Mouse (Mus musculus) spleen, postnatal 10 days (tissue): ENCODE results near the gene Taok1.

ENCODE experiments used
- DNase-seq, 2 experiments: peaks; one replicate each; pipeline ENCODE4 v3.0.0; 2021 to 2022; ENCODE audit warnings: low spot score in 2 of 2

The Taok1 gene

DNA sequence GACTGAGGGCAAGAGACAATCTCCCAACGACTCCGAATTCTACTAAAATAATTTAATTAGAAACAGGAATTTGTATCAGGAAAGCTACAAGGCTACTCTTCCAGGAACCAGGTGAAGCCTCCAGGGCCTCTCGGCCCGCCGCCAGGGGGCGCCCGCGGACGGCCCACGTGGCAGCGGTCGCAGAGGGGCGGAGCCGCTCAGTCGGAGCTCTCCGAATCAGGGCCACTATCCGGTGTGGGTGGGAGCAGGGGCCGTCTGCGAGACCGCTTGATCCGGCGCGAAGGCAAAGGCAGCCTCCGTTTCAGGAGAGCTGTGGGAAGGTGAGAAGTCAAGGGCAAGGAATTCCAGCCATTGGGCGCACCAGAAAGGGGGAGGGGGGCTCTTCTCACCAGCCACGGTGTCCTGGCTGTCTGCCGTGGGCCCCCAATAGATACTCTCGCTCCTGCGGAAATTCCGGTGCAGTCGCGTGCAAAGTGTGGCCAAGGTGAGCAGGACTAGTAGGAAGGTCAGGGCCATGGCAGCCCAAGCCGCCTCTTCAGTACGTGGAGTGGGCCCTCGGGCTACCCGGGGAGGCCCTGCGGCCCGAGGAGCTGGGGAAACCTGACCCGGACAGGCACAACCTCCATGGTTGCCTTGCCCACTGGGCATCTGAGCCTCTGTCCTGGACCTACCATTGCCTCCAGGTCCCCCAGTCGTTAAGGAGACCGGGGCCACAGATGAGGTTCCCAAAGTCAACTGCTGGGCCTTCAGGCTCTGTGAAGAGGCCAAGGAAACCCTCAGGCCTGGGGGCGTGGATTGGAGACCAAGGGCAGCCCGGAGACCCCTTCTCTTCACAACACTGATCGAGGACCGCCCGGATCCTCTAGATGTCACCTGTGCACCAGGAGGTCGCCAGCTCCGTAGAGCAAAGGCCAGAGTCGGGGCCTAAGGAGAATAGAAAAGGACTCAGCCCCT lies 99.3 kb downstream of the Taok1 start:
- DNase-seq: peak; percentile 82 to 90

DNA sequence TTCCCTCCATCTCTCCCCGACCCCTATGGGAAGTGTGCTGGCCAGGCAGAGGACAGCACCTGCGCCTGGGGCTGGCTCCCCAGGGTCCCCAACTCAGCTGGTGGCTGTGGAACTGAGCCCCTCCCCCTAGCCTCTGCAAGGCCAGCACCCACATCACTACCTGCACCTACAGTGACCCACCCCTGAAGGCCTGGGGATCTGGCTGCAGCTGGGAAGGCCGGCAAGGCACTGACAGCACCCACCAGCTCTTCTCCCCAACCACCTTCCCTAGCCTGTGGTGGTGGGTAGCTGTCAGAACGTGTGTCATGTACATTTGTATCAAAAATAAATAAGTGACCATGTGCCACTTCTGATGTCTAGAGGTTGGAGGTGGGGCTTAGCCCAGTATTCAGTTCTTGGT lies 100.2 kb downstream of the Taok1 start:
- no peak for DNase-seq

DNA sequence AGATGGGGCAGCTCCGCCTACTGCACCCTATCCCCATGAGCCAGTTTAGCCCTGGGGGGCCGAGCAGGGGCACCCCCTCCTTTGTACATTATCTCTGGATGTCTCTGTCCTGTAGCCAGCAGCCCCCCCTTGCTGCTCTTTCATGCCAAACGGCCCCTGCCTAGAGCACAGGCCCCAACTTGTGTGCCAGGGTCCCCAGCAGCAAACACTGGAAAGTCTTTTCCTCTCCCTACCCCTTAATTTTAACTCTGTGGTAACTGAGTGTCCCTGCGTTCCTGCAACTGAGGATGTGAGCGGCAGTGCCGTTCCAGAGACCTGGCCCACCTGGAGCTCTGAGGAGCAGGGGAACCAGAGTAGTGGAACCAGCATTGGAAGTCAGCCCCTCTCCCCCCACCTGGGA lies 100.7 kb downstream of the Taok1 start:
- DNase-seq: no peak

DNA sequence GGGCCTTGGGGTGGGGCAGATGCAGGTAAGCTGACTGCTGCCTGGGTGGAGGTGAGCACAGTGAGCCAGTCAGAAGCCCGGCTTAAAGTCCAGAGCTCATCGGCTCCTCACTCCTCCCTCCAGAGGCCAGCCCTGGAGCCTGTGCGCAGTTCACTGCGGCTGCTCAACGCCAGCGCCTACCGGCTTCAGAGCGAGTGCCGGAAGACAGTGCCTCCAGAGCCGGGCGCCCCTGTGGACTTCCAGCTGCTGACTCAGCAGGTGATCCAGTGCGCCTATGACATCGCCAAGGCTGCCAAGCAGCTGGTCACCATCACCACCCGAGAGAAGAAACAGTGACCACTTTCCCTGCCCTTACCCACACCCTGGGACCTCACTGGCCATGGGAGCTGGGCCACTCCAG lies 101.3 kb downstream of the Taok1 start:
- no peak for DNase-seq

DNA sequence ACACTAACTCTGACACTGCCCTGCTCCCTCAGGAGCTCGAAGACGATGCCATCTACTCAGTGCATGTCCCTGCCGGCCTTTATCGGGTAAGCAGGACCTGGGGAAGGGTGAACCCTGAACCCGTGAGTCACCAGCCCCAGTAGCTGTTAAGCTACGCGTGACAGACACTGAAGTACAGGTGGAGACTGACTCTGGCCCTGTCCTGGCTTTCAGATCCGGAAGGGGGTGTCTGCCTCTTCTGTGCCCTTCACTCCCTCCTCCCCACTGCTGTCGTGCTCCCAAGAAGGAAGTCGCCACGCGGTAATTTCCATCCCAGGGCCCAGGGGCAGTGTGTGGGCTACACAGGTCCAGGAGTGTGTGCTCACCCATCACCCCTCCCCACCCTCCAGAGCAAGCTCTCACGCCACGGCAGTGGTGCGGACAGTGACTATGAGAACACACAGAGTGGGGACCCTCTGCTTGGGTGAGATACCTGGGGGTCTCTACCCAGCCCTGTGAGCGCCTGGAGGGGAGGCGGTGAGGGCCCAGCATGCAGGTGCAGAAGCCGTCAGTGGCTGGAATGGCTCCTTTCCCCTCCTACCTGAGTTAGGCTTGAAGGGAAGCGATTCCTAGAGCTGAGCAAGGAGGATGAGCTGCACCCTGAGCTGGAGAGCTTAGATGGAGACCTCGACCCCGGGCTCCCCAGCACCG lies 102.2 kb downstream of the Taok1 start:
- DNase-seq: no peak

DNA sequence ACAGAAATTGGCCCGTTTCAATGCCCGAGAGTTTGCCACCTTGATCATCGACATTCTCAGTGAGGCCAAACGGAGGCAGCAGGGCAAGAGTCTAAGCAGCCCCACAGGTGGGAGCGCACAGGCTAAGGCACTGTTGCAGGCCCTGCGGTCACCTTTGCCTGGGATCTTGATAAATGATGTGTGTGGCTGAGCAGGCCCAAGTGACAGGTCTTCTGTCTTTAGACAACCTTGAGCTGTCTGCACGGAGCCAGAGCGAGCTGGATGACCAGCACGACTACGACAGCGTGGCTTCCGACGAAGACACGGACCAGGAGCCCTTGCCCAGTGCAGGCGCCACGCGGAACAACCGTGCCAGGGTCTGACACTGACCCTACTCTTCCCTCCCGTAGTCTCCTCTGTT lies 103.2 kb downstream of the Taok1 start:
- no peak for DNase-seq

DNA sequence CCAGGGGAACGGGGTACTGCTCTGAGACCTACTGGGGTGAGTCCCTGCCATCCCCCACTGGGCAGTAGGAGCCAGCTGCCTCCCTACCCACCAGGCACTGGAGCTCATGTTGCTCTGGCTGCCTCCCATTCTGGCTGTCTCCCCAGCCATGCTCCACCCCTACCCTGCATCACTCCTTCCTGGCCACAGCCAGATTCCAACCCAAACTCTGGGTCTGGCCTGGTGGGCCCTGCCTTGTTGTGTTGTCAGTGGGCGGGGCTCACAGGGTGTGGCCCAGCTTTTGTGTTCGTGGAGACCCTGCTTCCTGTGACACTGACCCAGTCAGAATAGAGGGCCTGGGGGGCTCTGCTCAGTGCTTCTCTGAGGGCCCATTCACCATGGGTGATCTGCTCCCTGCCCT lies 104.1 kb downstream of the Taok1 start:
- DNase-seq: no peak

DNA sequence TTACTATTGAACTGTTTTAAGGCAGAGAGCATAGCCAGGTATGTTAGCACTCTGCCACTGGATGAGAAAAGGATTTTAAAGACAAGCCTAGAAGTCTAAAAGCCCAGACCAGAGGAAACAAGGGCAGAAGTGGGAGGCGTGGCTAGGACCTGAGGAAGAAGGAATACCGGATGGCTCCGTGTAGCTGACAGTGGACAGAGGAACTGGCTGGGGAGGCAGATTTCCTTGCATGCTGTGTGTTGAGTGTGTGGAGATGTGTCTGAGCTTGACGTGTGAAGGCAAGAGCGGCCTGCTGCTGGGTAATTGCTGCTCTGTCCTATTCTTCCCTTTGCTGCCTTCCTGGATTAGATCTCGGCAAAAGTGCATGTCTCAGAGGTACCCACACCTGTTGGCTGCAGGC lies 105.1 kb downstream of the Taok1 start:
- no peak for DNase-seq

DNA sequence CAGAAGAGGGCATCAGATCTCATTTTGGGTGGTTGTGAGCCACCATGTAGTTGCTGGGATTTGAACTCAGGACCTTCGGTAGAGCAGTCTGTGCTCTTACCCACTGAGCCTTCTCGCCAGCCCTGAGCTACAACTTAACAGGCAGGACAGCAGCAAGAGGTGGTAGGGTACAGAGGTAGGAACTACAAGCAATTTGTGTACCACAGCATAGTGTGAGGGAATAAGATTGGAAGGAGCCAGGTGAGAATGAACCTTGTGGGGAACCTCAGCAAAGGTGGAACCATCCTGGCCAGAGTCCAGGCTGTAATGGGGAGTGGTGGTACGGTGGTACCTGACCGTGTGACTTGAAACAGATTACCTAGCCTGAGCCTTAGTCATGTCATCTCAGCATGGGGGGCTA lies 105.6 kb downstream of the Taok1 start:
- no peak for DNase-seq

DNA sequence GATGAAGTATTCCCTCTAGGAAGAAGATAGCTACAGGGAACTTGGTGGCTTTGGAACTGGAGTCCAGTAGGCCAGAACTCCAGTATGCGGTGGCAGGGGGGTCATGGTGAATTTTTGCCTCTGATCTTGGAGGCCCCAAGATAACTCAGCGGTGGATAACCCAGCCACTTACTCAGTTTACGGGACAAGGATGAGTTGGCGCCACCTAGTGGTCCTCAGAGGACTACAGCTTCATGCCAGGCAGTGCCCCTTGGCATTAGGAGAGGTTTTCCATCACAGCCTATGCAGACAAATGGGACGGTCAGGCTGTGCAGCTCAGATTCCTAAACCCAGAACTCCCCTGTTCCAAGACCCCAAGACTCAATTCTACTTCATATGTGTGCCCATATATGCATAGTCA lies 106.2 kb downstream of the Taok1 start:
- peak; percentile 70 to 86 for DNase-seq

DNA sequence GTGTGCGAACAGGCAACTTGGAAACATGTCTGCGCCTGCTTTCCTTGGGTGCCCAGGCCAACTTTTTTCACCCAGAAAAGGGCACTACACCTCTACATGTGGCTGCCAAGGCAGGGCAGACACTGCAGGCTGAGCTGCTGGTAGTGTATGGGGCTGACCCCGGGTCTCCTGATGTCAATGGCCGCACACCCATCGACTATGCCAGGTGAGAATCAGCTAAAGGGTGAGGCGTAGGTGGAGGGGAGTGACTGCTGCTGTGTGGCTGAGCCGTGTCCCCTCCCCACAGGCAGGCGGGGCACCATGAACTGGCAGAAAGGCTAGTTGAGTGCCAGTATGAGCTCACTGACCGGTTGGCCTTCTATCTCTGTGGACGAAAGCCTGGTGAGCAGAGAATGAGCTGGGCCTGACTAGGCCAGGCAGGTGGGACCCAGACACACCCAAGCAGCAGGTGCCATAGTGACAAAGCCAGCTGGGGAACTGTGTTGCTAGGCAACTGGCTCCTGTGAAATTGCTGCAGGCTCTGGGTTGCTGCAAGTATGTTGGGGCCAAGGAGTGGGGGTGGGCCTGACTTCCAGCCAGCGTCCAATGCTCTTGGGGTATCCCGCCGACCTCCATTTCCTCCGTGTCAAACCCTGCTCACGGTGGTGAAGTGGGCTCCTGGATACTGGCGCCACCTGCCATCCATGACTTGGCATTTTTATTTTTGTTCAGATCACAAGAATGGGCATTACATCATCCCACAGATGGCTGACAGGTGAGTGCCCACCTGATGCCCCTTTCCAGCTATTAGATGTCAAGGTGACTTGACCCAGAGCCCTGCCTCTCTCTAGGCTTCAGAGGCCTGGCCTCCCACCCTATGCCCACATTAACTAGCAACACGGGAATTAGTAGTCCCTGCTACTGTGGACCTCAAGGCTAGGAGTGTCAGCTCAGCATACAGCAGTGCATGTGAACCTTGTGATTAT lies 107.0 kb downstream of the Taok1 start:
- DNase-seq: no peak

DNA sequence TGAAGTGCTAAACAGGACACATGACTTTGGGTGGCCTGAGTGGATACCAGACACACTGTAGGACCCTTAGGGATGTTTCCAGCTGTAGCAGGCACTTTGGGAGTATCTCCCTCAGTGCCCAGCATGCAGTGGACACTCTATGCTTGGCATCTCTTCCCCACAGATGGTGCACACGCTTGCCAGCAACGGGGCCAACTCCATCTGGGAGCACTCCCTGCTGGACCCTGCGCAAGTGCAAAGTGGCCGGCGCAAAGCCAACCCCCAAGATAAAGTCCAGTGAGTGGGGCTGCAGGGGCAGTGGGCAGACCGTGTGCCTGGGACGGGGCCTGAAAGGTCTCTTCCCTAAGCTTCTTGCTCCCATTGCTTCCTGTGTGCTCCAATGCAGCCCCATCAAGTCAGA lies 108.3 kb downstream of the Taok1 start:
- no peak for DNase-seq

DNA sequence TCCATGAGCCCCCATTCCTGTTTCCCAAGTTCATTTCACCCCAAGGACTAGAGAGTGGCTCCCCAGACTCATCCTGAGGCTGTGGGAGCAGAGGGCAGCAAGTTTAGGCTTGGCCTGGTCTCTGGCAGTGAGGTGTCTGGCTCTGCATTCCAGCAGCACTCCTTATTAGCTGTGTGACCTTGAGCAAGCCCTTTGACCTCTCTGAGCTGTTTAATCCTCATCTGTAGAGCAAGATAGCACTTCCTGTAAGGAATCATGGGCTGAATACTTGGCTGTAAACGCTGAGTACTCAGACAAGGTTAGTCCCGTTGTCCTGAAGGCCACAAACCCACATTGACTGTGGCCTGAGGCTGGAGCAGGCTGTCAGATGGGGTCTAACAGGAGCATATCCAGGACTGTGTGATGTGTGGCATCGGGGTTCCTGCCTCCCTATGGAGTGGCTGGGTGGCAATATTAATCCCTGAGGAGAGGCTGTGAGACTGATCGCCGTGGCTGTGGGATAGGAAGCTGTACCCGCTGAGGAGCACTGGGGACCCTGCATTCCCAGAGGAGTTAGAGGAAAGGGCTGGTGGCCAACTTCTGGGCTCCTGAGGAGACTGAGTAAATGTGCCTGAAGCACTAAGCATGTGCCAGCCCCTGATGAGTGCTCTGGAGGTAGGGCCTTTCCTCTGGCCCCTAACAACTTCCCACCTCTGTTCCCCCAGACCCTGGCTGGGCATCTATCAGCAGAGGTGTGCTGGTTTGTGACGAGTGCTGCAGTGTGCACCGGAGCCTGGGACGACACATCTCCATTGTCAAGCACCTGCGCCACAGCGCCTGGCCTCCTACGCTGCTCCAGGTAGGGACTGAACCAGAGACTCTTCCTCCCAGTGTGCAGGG lies 109.1 kb downstream of the Taok1 start:
- no peak for DNase-seq

DNA sequence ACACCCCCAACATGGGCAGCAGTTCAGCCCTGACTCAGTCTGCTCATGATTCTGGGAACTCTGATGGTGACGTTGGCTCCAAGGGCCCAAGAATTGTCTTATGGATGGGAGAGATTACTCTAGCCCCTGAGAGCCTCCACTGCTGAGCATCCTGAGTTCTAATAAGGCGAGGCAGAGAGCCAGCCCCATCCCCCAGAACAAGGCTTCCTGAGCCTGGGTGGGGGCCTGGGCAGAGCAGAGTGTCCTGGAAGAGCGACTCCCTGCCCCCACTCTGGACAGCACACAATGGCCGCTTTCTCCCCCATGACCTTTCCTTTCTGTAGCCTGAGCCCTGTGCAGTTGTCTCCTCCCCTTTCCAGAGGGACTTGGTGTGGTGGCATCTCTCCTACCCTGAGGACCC lies 109.8 kb downstream of the Taok1 start:
- DNase-seq: no peak

DNA sequence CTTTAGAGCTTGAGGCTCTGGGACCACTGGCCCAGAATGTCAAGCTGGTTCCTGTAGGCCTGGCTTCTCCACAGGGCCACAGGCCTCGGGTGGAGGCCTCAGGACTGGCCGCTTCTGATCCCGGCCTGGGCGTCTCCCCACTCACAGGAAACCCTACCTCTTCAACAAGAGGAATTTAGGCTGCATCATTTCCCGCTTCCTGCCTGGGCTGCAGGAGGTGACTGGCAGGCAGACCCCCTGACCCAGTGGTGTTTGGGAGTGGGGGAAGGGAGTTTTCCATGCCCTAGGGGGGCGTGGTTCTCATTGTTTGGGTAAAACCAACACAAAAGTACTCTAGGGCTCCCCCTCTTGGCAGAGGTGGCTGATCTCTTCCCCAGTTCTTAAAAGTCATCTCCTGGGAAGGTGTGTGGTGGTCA lies 110.3 kb downstream of the Taok1 start:
- peak in 1 of 2 experiments; percentile 72 for DNase-seq

DNA sequence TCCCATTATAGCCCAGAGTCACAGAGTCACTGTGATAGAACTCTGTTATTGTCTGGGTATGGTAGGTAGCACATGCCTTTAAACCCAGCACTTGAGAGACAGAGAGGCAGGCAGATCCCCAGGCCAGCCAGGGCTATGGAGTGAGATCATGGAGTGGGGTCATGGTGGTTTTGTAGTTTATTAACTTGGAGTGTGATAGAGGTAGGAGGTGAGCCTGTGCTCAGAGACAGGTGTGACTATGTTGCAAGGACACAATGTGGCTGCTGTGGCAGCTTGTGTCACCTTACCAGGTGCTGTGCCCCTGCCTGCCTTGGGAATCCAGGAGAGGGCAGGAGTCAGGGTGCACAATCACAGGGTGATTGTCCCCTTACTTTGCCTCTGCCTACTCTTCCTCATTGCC lies 112.1 kb downstream of the Taok1 start:
- no peak for DNase-seq

DNA sequence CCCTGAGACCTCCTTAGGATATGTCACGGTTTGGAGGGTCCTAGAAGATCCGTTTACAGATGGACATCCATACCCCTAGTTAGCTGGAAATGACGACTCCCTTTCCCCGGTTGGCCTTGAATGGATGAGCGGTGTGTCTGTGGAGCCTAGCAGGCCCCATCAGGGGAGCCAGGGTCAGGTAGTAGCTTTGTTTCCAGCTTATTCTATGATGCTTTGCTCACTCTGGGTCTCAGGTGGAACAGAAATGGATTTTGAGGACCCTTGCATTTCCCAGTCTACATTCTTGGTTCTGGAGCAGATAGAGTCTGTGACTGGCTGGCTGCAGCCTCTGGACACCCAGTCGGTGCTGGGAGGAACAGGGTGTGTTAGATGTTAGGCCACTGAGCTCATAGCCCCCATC lies 112.8 kb downstream of the Taok1 start:
- no peak for DNase-seq

DNA sequence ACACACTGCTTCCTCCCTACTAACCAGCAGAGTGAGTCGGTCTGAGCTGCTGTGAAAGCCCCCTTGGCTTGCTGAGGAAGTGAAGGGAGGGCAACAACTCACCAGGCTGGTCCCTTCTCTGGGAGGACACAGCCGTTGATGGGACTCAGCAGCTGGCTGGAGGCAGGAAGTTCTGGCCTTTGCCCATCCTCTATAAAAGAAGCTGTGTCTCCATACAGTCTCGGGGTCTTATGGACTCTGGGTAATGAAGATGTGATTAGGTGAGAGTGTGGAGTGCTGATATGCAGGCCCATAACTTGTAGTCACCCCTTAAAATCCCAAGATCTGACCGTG lies 113.3 kb downstream of the Taok1 start:
- DNase-seq: no peak

DNA sequence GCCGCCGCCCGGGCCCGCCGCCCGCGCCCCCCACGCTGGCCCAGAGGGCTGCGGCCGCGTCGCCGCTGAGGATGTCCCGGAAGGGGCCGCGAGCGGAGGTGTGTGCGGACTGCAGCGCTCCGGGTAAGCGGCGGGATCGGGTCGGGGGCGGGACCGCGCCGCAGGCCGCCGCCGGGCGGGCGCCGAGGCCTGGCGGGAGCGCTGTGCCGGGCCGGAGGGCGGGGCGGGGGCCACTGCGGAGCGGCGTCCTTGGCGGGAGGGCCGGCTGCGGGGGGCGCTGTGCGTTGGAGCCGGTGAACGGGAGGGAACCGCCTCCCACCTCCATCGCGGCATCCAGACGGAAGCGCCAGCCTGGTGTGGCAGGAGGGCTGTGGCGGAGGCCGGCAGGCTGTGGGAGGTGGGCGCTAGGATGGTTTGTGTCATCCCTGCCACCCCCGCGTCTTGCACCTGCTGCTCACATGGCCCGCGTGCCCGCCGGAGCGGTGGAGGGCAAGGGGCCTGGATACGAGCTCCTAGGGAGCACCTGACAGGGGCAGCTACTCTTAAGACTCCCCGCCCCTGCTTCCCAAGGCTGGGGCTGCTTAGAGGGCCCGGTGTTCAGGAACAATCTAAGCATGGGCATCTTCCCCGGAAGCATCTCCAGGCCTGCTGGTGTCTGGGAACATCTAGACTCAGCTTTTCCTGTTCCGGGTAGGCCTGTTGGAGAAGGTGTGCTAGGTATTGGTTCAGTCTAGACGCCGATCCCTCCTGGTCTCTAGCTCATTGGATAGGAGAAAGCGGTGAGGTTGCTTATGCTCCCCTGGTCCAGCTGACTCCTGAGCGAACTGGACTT lies 113.9 kb downstream of the Taok1 start, which contains the start of gene Git1:
Gene Git1, plus strand, starts transcription at position 51 of the 832 bp plus-strand sequence.
- DNase-seq: peak; percentile 58 to 65

DNA sequence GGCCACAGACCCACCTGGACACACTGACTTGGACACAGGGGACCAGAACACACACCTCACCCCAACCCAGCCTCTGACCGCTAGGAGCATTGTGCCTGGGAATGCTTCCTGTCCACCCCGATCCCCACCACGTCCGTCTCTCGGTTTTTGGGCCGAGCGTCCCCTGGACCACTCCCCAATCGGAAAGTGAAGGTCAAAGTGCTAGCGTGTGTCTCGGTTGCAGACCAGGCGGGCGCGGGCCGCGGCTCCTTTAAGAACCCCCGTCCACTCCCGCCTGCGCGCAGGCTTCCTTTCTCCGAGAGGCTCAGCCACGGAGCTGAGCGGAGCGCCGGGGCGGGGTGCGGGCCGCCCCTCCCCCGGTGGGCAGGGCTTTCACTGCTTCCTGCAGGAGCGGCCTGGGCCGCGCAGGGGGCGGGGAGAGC lies 114.7 kb downstream of the Taok1 start:
- peak; percentile 73 to 90 for DNase-seq
